Mouse (Mus musculus) intestine, embryonic 14.5 days (tissue): ENCODE measurements around the gene Crlf1. TPM values are rescaled to one million over a fixed set of nuclear protein-coding genes. Genes with fewer than 3 reads are reported as not detected.
A peak's percentile ranks its signal among the peaks of the same experiment; 100 is the strongest.

Source experiments
- ATAC-seq: fragments of 200-750 bp; cut with Nextera tagmentation; replicated peaks from 2 replicates; pipeline ENCODE4 v1.8.0; 2017; ENCODE audit warnings: low read depth, moderate number of reproducible peaks, moderate TSS enrichment, moderate library complexity; ENCODE audit not compliant: low FRiP score, low TSS enrichment
- DNase-seq: peaks from one replicate; pipeline ENCODE4 v3.0.0-alpha.2; 2018; ENCODE audit warnings: low spot score
- H3K27ac ChIP-seq: fragments of 300-500 bp; sonication (generic); 2 replicates; pipeline ENCODE4 v1.5.1; 2014; ENCODE audit warnings: low read depth, mild to moderate bottlenecking, control low read depth
- H3K27me3 ChIP-seq: fragments of 300-500 bp; sonication (generic); replicated peaks from 2 replicates; pipeline ENCODE4 v1.6.1; 2014; ENCODE audit warnings: low read length, control low read depth; ENCODE audit not compliant: control insufficient read depth, insufficient read depth
- H3K36me3 ChIP-seq: fragments of 300-500 bp; sonication (generic); 2 replicates; pipeline ENCODE4 v1.6.1; 2014; ENCODE audit warnings: low read length, control low read depth; ENCODE audit not compliant: control insufficient read depth, insufficient read depth
- H3K4me1 ChIP-seq: fragments of 300-500 bp; sonication (generic); replicated peaks from 2 replicates; pipeline ENCODE4 v1.6.1; 2014; ENCODE audit warnings: low read length, control low read depth, mixed read lengths; ENCODE audit not compliant: control insufficient read depth, insufficient read depth
- H3K4me2 ChIP-seq: fragments of 300-500 bp; sonication (generic); 2 replicates; pipeline ENCODE4 v1.6.1; 2014; ENCODE audit warnings: low read length
- H3K4me3 ChIP-seq: fragments of 300-500 bp; sonication (generic); 2 replicates; pipeline ENCODE4 v1.5.1; 2014; ENCODE audit warnings: low read depth, low read length, control low read depth, mixed read lengths
- H3K9ac ChIP-seq: fragments of 300-500 bp; sonication (generic); 2 replicates; pipeline ENCODE4 v1.6.1; 2014; ENCODE audit warnings: mild to moderate bottlenecking, low read length
- H3K9me3 ChIP-seq: fragments of 300-500 bp; sonication (generic); 2 replicates; pipeline ENCODE4 v1.6.1; 2016; ENCODE audit warnings: low read length, control low read depth; ENCODE audit not compliant: control insufficient read depth
- WGBS: fragments of 180-500 bp; shearing (Covaris S2); extraction: QIAGEN DNeasy Blood & Tissue Kit; methylation state at CpG from one replicate; pipeline ENCODE4 v1.1.7; 2014; 5-methylcytosine and 5-hydroxymethylcytosine counted together
- polyA plus RNA-seq: library from polyadenylated mRNA; unstranded; fragments of >200 nt; fragmentation: Nextera tagmentation; extraction: Ambion mirVana; gene quantifications from 2 replicates; pipeline ENCODE4 v1.2.1, GENCODE M21; 2014

Crlf1 gene
- 1.4 and 1.9 TPM in 2 replicates for polyA plus RNA-seq

DNA sequence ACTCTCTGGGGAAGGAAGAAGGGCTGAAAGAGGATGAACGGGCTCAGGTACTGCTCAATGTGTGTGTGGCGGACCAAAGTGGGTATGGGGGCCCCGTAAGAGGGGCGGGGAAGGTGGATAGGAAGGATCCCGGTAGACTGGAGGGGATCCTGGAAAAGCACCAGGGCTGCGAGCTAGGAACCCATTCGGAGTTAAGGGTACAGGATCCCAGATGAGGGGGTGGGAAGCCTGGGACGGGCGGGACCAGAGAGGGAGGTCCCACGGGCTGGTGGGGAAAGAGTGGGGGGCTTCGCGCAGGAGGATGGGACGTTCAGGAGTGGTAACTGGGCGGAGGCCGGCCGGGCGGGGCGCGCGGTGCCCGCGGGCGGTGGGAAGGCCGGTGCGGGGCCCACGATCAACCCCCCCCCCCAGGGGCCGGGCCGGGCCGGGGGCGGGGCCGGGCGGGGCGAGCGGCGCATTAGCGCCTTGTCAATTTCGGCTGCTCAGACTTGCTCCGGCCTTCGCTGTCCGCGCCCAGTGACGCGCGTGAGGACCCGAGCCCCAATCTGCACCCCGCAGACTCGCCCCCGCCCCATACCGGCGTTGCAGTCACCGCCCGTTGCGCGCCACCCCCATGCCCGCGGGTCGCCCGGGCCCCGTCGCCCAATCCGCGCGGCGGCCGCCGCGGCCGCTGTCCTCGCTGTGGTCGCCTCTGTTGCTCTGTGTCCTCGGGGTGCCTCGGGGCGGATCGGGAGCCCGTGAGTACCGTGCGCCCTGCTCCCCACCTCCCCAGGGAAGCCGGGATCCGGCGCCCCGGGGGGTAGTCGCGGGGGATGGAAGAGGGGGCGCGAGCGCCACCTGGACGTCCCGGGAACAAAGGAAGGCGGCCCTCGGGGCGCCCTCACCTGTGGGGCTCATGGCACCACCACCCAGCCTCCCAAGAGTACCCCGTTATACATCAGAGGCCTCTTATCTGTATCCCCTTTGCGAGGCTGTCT, at the start of gene Crlf1:
Gene Crlf1, plus strand, starts transcription at position 495 of the 977 bp plus-strand sequence.
- no peaks in the 10 kb centered on the region for H3K36me3 ChIP-seq
- H3K9me3 ChIP-seq: no peaks in the 10 kb centered on the region
- H3K9ac ChIP-seq: no peak within 1 kb of the TSS; the same call in 1 of the 2 replicates
- WGBS: under 1% methylated on average over 61 of the region's 93 CpGs
- H3K4me1 ChIP-seq: peaks cover 31% of the 10 kb centered on the region
- ATAC-seq (no peak; the same call in 1 of the 2 replicates), DNase-seq (no peak)
- H3K4me2 ChIP-seq: peak within 1 kb of the TSS; percentile 70
- peak within 1 kb of the TSS; percentile 33 for H3K4me3 ChIP-seq
- no peak within 1 kb of the TSS for H3K27ac ChIP-seq
- peaks cover 100% of the 10 kb centered on the region for H3K27me3 ChIP-seq

DNA sequence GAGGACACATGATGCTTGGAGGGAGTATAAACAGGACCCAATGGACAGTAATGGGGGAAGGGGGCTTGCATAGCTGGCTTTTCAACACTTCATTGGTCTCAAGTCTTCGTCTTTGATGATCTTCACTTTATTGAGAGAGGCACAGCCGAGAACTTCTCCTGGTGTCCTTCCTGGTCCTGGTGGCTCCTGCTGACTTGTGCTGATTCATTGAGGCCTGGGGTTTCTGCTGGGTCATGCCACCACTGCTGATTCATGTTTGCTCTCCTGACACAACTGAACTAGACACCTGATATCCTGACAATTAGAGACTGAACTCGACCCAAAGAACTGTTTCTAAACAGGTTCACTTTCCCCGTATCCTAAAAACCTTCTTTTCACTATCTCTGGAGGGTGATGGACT, 49.6 kb upstream of the Crlf1 start:
- H3K27me3 ChIP-seq: no peaks in the 10 kb centered on the region
- H3K9me3 ChIP-seq: no peaks in the 10 kb centered on the region
- DNase-seq: no peak
- peaks cover 7% of the 10 kb centered on the region for H3K4me1 ChIP-seq
- no peak overlapping the region for H3K4me3 ChIP-seq
- WGBS: 78% methylated on average over 4 of the region's 4 CpGs
- H3K27ac ChIP-seq: no peak overlapping the region
- H3K4me2 ChIP-seq: no peak overlapping the region
- no peak for ATAC-seq
- no peaks in the 10 kb centered on the region for H3K36me3 ChIP-seq
- no peak overlapping the region for H3K9ac ChIP-seq

DNA sequence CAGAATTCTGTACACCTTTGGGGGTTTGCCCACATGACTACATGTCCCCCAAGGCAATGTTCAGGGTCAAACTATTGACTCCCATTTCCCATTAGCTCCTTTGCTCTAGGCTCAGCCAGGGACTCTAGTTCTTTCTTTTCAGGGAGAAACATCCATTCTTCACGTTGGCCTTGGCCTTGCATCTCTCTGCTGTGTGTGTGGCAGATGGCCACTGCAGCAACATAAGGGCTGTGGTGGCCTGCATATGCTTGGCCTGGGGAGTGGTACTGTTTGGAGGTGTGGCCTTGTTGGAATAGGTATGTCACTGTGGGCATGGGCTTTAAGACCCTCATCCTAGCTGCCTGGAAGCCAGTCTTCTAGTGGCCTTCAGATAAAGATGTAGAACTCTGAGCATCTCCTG, 47.0 kb upstream of the Crlf1 start:
- Histone ChIP-seq H3K9me3 (no peaks in the 10 kb centered on the region), H3K4me2 (no peak overlapping the region), H3K4me3 (no peak overlapping the region), H3K4me1 (no peaks in the 10 kb centered on the region; the same call in 1 of the 2 replicates), H3K27ac (no peak overlapping the region), H3K36me3 (peaks cover 17% of the 10 kb centered on the region), H3K9ac (no peak overlapping the region), H3K27me3 (no peaks in the 10 kb centered on the region)
- no peak for ATAC-seq
- DNase-seq: no peak
- WGBS: 62% methylated on average over 1 of the region's 1 CpGs

DNA sequence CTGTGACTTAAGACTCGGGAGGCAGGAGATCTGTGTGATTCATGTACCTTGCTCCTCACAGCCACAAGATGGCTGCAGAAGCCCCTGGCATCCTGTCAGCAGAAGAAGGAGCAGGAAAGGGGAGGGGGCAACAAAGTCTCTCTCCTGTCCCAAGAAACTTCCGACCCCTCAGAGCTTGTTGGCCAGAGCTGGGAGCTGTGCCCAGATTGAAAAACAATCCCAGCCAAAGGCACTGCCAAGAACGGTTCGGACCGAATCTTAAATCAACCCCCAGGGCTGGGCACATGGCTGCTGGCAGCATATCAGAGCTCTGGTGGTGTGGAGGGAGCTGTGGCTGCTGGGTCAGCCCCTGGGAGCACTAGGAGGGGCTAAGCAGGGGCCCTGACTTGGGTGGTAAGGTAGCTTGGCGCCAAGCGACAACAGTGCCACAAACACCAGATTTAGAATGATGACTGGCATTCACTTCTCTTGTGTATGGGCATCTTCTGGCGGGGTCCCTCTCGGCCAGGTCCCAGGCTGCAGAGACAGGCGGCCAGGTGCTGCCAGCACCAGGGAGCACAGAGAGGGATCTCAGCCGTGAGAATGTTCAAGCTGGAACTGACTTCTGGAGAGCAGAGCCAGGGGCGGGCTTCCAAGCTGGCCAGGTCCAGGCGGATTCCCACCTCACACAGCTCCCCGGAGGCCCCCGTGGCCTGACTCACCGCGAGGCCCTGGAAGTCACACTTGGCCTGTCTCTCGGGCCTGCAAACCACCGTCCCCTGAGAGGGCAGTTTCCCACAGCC, 45.1 kb upstream of the Crlf1 start:
- H3K27me3 ChIP-seq: no peaks in the 10 kb centered on the region
- no peak overlapping the region for H3K4me3 ChIP-seq
- ATAC-seq (no peak), DNase-seq (no peak)
- 69% methylated on average over 19 of the region's 19 CpGs for WGBS
- H3K4me1 ChIP-seq: no peaks in the 10 kb centered on the region; the same call in 1 of the 2 replicates
- peaks cover 35% of the 10 kb centered on the region for H3K36me3 ChIP-seq
- no peak overlapping the region for H3K4me2 ChIP-seq
- H3K27ac ChIP-seq: no peak overlapping the region
- no peak overlapping the region for H3K9ac ChIP-seq
- H3K9me3 ChIP-seq: no peaks in the 10 kb centered on the region

DNA sequence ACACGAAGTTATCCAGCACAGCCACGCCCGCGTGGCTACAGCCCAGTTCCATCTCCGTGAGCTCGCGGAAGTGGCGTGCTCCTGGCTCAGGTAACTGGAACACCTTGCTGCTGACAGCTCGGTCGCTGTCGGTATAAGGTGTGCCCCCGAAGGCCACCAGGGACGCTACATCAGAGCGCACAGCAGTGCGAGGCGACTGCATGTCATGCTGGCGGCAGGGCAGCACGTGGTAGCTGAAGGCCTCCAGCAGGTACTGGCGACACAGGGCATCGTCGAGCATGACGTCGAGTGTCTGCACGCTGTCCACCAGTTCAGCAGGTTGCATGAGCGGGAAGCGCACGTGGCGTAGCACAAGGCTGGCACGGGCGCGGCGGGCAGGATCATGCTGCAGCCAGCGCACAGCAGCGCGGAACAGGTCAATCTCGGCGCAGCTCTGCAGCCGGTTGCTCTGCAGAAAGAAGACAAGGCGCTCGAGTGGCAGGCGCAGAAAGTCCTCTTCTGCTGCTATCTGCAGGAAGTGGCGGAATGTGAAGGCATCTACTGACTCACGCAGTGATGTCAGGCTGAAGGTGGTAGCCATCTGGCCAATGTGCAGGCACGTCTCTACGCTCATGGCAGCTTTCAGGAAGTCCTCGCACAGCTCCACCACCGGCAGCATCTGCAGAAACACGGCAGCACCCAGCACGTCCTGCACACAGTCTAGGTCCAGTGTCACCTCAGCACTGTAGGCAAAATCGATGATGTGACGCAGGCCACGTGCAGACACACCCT, 40.6 kb upstream of the Crlf1 start:
- no peak for DNase-seq
- Histone ChIP-seq H3K9ac (no peak overlapping the region), H3K27me3 (no peaks in the 10 kb centered on the region), H3K4me1 (no peaks in the 10 kb centered on the region; the same call in 1 of the 2 replicates), H3K4me2 (no peak overlapping the region), H3K36me3 (peaks cover 35% of the 10 kb centered on the region), H3K9me3 (no peaks in the 10 kb centered on the region), H3K27ac (no peak overlapping the region), H3K4me3 (no peak overlapping the region)
- no peak for ATAC-seq
- WGBS: 66% methylated on average over 52 of the region's 52 CpGs

DNA sequence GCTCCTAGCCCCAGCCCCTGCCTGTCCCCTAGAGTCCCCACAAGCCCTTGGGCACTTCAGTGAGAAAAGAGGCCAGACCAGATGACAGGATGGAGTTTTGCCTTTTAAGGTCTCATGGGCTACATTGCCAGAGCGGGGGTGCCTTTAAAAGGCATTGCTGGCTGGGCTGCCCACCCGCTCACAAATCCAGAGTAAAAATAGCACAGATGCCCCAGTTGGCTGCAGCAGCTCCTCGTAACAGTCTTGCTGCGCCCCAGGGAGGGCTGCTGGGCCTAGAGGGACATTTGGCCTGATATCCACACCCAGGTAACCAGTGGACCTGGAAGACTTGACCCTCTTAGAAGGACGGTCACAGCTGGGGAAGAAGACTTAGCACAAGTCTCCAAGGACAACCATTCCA, 39.1 kb upstream of the Crlf1 start:
- H3K4me1 ChIP-seq: no peaks in the 10 kb centered on the region
- no peak overlapping the region for H3K4me3 ChIP-seq
- no peaks in the 10 kb centered on the region for H3K9me3 ChIP-seq
- WGBS: 82% methylated on average over 5 of the region's 5 CpGs
- no peak overlapping the region for H3K4me2 ChIP-seq
- no peaks in the 10 kb centered on the region for H3K27me3 ChIP-seq
- peaks cover 35% of the 10 kb centered on the region for H3K36me3 ChIP-seq
- H3K27ac ChIP-seq: no peak overlapping the region; the same call in 1 of the 2 replicates
- DNase-seq (no peak), ATAC-seq (no peak)
- H3K9ac ChIP-seq: no peak overlapping the region

DNA sequence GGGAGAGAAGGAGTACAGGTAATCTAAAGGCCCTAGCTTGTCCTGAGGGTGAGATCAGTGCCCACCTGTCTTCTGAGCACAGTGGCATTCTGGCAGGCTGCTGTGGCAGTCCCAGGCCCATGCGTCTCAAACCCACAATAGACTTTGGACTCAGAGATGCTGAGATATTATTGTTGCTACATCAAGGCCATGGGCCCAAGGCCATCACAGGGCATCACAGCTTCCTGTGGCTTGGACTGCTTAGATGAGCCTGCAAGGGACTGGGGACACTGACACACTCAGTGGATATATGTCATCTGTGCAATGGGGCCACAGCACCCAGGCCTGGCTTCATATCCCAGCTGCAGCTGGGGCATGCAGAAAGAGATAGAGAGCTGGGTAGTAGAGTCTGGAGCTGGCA, 36.0 kb upstream of the Crlf1 start:
- Histone ChIP-seq H3K4me3 (no peak overlapping the region), H3K27me3 (no peaks in the 10 kb centered on the region), H3K36me3 (peaks cover 8% of the 10 kb centered on the region), H3K4me2 (no peak overlapping the region), H3K9me3 (no peaks in the 10 kb centered on the region), H3K9ac (no peak overlapping the region), H3K27ac (no peak overlapping the region), H3K4me1 (no peaks in the 10 kb centered on the region)
- 100% methylated on average over 1 of the region's 1 CpGs for WGBS
- DNase-seq (no peak), ATAC-seq (no peak)

DNA sequence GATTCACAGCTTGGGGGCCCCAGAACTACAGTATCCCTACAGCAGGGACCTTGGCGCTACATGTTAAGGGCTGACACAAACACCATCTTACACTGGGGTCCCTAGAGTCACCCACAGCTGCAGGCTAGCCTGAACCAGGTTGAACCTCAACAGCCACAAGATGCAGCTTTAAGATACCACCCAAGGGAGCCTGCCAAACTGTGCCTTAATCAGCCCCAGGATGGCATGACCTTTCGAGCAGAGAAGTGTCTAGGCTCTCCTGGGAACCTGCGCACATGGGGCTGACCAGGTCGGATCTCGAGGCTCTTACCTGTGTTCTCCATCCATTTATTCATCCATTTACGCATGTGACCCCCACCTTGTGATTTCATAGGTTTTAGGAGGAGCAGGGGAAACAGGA, 35.1 kb upstream of the Crlf1 start:
- no peak for ATAC-seq
- WGBS: 90% methylated on average over 6 of the region's 6 CpGs
- H3K9me3 ChIP-seq: no peaks in the 10 kb centered on the region
- H3K4me2 ChIP-seq: no peak overlapping the region
- H3K9ac ChIP-seq: no peak overlapping the region
- H3K4me3 ChIP-seq: no peak overlapping the region
- no peak for DNase-seq
- no peaks in the 10 kb centered on the region for H3K4me1 ChIP-seq
- H3K27ac ChIP-seq: no peak overlapping the region
- no peaks in the 10 kb centered on the region for H3K27me3 ChIP-seq
- no peaks in the 10 kb centered on the region for H3K36me3 ChIP-seq
